Mouse (Mus musculus) heart, adult 8-10 months (tissue): ENCODE measurements around the gene Lekr1. TPM values are rescaled to one million over a fixed set of nuclear protein-coding genes. Genes with fewer than 3 reads are reported as not detected.
A peak's percentile ranks its signal among the peaks of the same experiment; 100 is the strongest.
"Not testable (repeated sequence)": the region's sequence is repeated elsewhere in the genome, so short reads cannot be mapped to it uniquely, and the experiment has no call there.

Source experiments
- DNase-seq: peaks from one replicate; pipeline ENCODE4 v3.0.0; 2022; ENCODE audit warnings: low spot score
- total RNA-seq, 4 experiments: library from RNA; stranded (reverse); gene quantifications; 2 replicates each; pipeline ENCODE4 v1.2.4; 2022

Lekr1 gene
- total RNA-seq, 4 experiments from 2014 or later: 0.98 to 4.6 (median 2.7) TPM

- DNase-seq: no peak
Measured at GRCm38 (mm10) chr3:65766387-65766786, 100.4 kb downstream of the Lekr1 start.

- no peak for DNase-seq
Measured at GRCm38 (mm10) chr3:65767202-65767862, 101.3 kb downstream of the Lekr1 start.

GRCm38 (mm10) chr3:65769666-65770065, 103.6 kb downstream of the Lekr1 start:
- DNase-seq: not testable (repeated sequence)

- no peak for DNase-seq
Measured at GRCm38 (mm10) chr3:65773910-65774309, 107.9 kb downstream of the Lekr1 start.

- no peak for DNase-seq
Measured at GRCm38 (mm10) chr3:65775096-65775495, 109.1 kb downstream of the Lekr1 start.

GRCm38 (mm10) chr3:65782246-65782645, 116.2 kb downstream of the Lekr1 start:
- DNase-seq: no peak

- no peak for DNase-seq
Measured at GRCm38 (mm10) chr3:65790076-65790685, 124.2 kb downstream of the Lekr1 start.

GRCm38 (mm10) chr3:65793561-65793960, 127.5 kb downstream of the Lekr1 start:
- DNase-seq: no peak

GRCm38 (mm10) chr3:65794711-65795110, 128.7 kb downstream of the Lekr1 start:
- DNase-seq: no peak

GRCm38 (mm10) chr3:65797345-65798137, 131.5 kb downstream of the Lekr1 start:
- DNase-seq: no peak

- no peak for DNase-seq
Measured at GRCm38 (mm10) chr3:65800962-65801361, 134.9 kb downstream of the Lekr1 start.

GRCm38 (mm10) chr3:65802185-65802584, 136.2 kb downstream of the Lekr1 start:
- no peak for DNase-seq

- DNase-seq: peak; percentile 42
Measured at GRCm38 (mm10) chr3:65802868-65803267, 136.8 kb downstream of the Lekr1 start.

GRCm38 (mm10) chr3:65814881-65815280, 148.9 kb downstream of the Lekr1 start:
- DNase-seq: no peak

GRCm38 (mm10) chr3:65816012-65816411, 150.0 kb downstream of the Lekr1 start:
- DNase-seq: no peak

- no peak for DNase-seq
Measured at GRCm38 (mm10) chr3:65818597-65818996, 152.6 kb downstream of the Lekr1 start.

GRCm38 (mm10) chr3:65819841-65820240, 153.8 kb downstream of the Lekr1 start:
- no peak for DNase-seq

- no peak for DNase-seq
Measured at GRCm38 (mm10) chr3:65824886-65825285, 158.9 kb downstream of the Lekr1 start.

- DNase-seq: no peak
Measured at GRCm38 (mm10) chr3:65826716-65827115, 160.7 kb downstream of the Lekr1 start.

GRCm38 (mm10) chr3:65827400-65827799, 161.4 kb downstream of the Lekr1 start:
- DNase-seq: no peak

GRCm38 (mm10) chr3:65828020-65828419, 162.0 kb downstream of the Lekr1 start:
- DNase-seq: no peak

GRCm38 (mm10) chr3:65829230-65829629, 163.2 kb downstream of the Lekr1 start:
- peak; percentile 69 for DNase-seq
